Mouse (Mus musculus): Measurements from ENCODE around the gene Fam126a.

- TF ChIP-seq MAX (IDR thresholded peaks at IDR 0.05; ENCODE audit: low read depth) (no peak), POLR2AphosphoS2 (IDR thresholded peaks at IDR 0.05; ENCODE audit: insufficient read length, low read depth) (no peak), MYOD1 (IDR thresholded peaks at IDR 0.05; ENCODE audit: control insufficient read depth in 1 of 3, insufficient read length in 2 of 3, low read depth in 2 of 3) (no peak), CEBPB (IDR thresholded peaks at IDR 0.05; ENCODE audit: insufficient read depth, poor library complexity, severe bottlenecking) (no peak), POLR2A (IDR thresholded peaks at IDR 0.05; ENCODE audit: insufficient read length, low read depth) (no peak), USF1 (IDR thresholded peaks at IDR 0.05; ENCODE audit: low read depth) (no peak), TCF12 (IDR thresholded peaks at IDR 0.05; ENCODE audit: insufficient read depth, poor library complexity, severe bottlenecking) (no peak), E2F4 (IDR thresholded peaks at IDR 0.05; ENCODE audit: insufficient read depth) (no peak), TCF3 (IDR thresholded peaks at IDR 0.05; ENCODE audit: insufficient read length, low read depth) (no peak), MYOG (IDR thresholded peaks at IDR 0.05; ENCODE audit: control insufficient read depth in 1 of 3, insufficient read depth in 1 of 3, insufficient read length in 2 of 3, low read depth in 2 of 3) (no peak), SRF (IDR thresholded peaks at IDR 0.05; ENCODE audit: control insufficient read depth, insufficient read length, low read depth) (no peak), REST (IDR thresholded peaks at IDR 0.05; ENCODE audit: insufficient read depth, insufficient read length) (no peak)
Observed at GRCm38 (mm10) chr5:24044387-24044786, 13.9 kb upstream of the Fam126a start.

Measured in myocyte (in vitro differentiated cells).